In genomic region chr3:121859142-121859541, GRCm38 (mm10) we compare ENCODE assay signal across 14 mouse cellular contexts. TPM values are rescaled to one million over a fixed set of nuclear protein-coding genes. Genes with fewer than 3 reads are reported as not detected.
DNase-seq lines count a peak whose midpoint lies in the region; ATAC-seq and TF ChIP-seq lines count a peak whose summit lies in the region.
"Had no signal": no experiment of that assay in that cellular context is flagged by ENCODE, and none has a peak within 500 bp of the region (broad histone marks: within the 10 kb centered on the region; RNA-seq: fewer than 3 reads in every experiment).

No protein-coding gene starts in this region.

- H3K4me1 ChIP-seq in lung, postnatal 0 days (ENCODE audit: insufficient read depth, low read depth, low read length), result 0 out of 2 replicates have a peak, but pooled peaks cover 5% of the 10 kb centered on the region
- peaks cover 15% of the 10 kb centered on the region for H3K4me1 ChIP-seq in embryonic facial prominence, embryonic 13.5 days
- H3K4me1 ChIP-seq in stomach, embryonic 14.5 days (ENCODE audit: control insufficient read depth, insufficient read depth, low read length), result peaks cover 15% of the 10 kb centered on the region; the same call in 1 of the 2 replicates

- no peaks in the 10 kb centered on the region for H3K36me3 ChIP-seq in lung, postnatal 0 days (ENCODE audit: insufficient read depth, low read length)
- H3K36me3 ChIP-seq in embryonic facial prominence, embryonic 13.5 days, result no peaks in the 10 kb centered on the region
- no peaks in the 10 kb centered on the region for H3K36me3 ChIP-seq in stomach, embryonic 14.5 days (ENCODE audit: control insufficient read depth, insufficient read depth, low read length)

- no peak overlapping the region; the same call in 1 of the 2 replicates for H3K4me2 ChIP-seq in lung, postnatal 0 days (replicated peaks; ENCODE audit: low read depth, low read length)
- peak overlapping the region; percentile 2; the same call in 1 of the 2 replicates for H3K4me2 ChIP-seq in embryonic facial prominence, embryonic 13.5 days
- H3K4me2 ChIP-seq in stomach, embryonic 14.5 days (replicated peaks; ENCODE audit: low read depth, low read length), result no peak overlapping the region
- H3K4me2 ChIP-seq: heart, embryonic 11.5 days had no signal

- peak; percentile 61 for TF ChIP-seq EP300 in lung, postnatal 0 days (IDR thresholded peaks at IDR 0.05)

- DNase-seq in lung, postnatal 0 days (ENCODE audit: low spot score), result peak; percentile 82
- DNase-seq in lung, postnatal 14 days, result no peak
- DNase-seq in embryo, embryonic 11.5 days (ENCODE audit: low read depth, low spot score), result peak; percentile 4
- no peak for DNase-seq in liver
- no peak for DNase-seq in adrenal gland, postnatal 36 days
- DNase-seq: cerebellum, adult 9-11 months; heart, postnatal 4 days; right cerebral cortex, postnatal 4 days had no signal

- no peak overlapping the region for H3K4me3 ChIP-seq in lung, postnatal 0 days (ENCODE audit: low read depth, low read length)
- no peak overlapping the region for H3K4me3 ChIP-seq in embryonic facial prominence, embryonic 13.5 days
- H3K4me3 ChIP-seq in stomach, embryonic 14.5 days (ENCODE audit: low read depth, low read length), result no peak overlapping the region

- H3K9ac ChIP-seq in lung, postnatal 0 days (replicated peaks; ENCODE audit: low read depth), result no peak overlapping the region
- no peak overlapping the region for H3K9ac ChIP-seq in embryonic facial prominence, embryonic 13.5 days
- no peak overlapping the region for H3K9ac ChIP-seq in stomach, embryonic 14.5 days (replicated peaks; ENCODE audit: low read depth, low read length)
- H3K9ac ChIP-seq: liver, embryonic 14.5 days had no signal

- H3K27me3 ChIP-seq in lung, postnatal 0 days (replicated peaks; ENCODE audit: insufficient read depth, low read length), result no peaks in the 10 kb centered on the region
- no peaks in the 10 kb centered on the region for H3K27me3 ChIP-seq in embryonic facial prominence, embryonic 13.5 days
- no peaks in the 10 kb centered on the region for H3K27me3 ChIP-seq in stomach, embryonic 14.5 days (ENCODE audit: control insufficient read depth, insufficient read depth, low read length)
- H3K27me3 ChIP-seq: CH12.LX had no signal

- peak overlapping the region; percentile 68 for H3K27ac ChIP-seq in lung, postnatal 0 days (ENCODE audit: low read length)
- peak overlapping the region; percentile 56 for H3K27ac ChIP-seq in embryonic facial prominence, embryonic 13.5 days
- peak overlapping the region; percentile 83; the same call in 1 of the 2 replicates for H3K27ac ChIP-seq in stomach, embryonic 14.5 days (ENCODE audit: low read length)
- H3K27ac ChIP-seq: liver, embryonic 14.5 days had no signal

- TF ChIP-seq CTCF in lung, postnatal 0 days (IDR thresholded peaks at IDR 0.05), result no peak

- 20% methylated on average over 5 of the region's 5 CpGs for WGBS in lung, postnatal 0 days
- 18% methylated on average over 5 of the region's 5 CpGs for WGBS in embryonic facial prominence, embryonic 13.5 days
- 10% methylated on average over 5 of the region's 5 CpGs for WGBS in stomach, embryonic 14.5 days

- no peaks in the 10 kb centered on the region for H3K9me3 ChIP-seq in lung, postnatal 0 days (ENCODE audit: low read length)
- no peaks in the 10 kb centered on the region for H3K9me3 ChIP-seq in embryonic facial prominence, embryonic 13.5 days
- H3K9me3 ChIP-seq in stomach, embryonic 14.5 days (ENCODE audit: control insufficient read depth, low read depth, low read length), result no peaks in the 10 kb centered on the region

- ATAC-seq in lung, postnatal 0 days, result peak; percentile 81
- ATAC-seq in embryonic facial prominence, embryonic 13.5 days (ENCODE audit: insufficient number of reproducible peaks, insufficient read depth, low FRiP score, low TSS enrichment, low read depth), result peak; percentile 79
- ATAC-seq in stomach, embryonic 14.5 days (ENCODE audit: insufficient number of reproducible peaks, insufficient read depth, low FRiP score, low read depth), result peak; percentile 74; the same call in 1 of the 2 replicates
- ATAC-seq: intestine, embryonic 16.5 days had no signal

RNA-seq across cellular contexts. Expression of gene Abcd3, which starts 44.0 kb away (rescaled TPM):
- polyA plus RNA-seq in lung, postnatal 0 days (2015; fragmentation: Nextera tagmentation; extraction: Ambion mirVana), result 94.1 and 100 TPM in 2 replicates
- 60.4 and 66.8 TPM in 2 replicates for polyA plus RNA-seq in embryonic facial prominence, embryonic 13.5 days (2015; fragmentation: Nextera tagmentation; extraction: Ambion mirVana)
- polyA plus RNA-seq in stomach, embryonic 14.5 days (2014; fragmentation: Nextera tagmentation; extraction: Ambion mirVana), result 86.0 and 86.2 TPM in 2 replicates
- total RNA-seq in adrenal gland, postnatal 36 days (2021), result 100 to 1,000 TPM in 1 of 2 experiments, 10 to 100 TPM in 1; 82.6 to 109 TPM

Comparison
In these comparisons a context has a peak if more than half of its experiments do, and no peak if none do; other contexts are left out.
1. DNase-seq: peak in lung, postnatal 0 days (single experiment) and embryo, embryonic 11.5 days (single experiment); none in lung, postnatal 14 days (single experiment), liver (single experiment) and adrenal gland, postnatal 36 days (0 of 2).
2. Peak in every context shown above with its lines, with median percentiles within 50 percentile points of each other: ATAC-seq and H3K27ac ChIP-seq.